Mouse (Mus musculus) hindbrain, embryonic 16.5 days (tissue): ENCODE measurements around the gene Chpt1. TPM values are rescaled to one million over a fixed set of nuclear protein-coding genes. Genes with fewer than 3 reads are reported as not detected.
"Not testable (repeated sequence)": the region's sequence is repeated elsewhere in the genome, so short reads cannot be mapped to it uniquely, and the experiment has no call there.

Experiments
- ATAC-seq: fragments of 200-750 bp; cut with Nextera tagmentation; 2 replicates; pipeline ENCODE4 v1.8.0; 2017; ENCODE audit warnings: moderate TSS enrichment, moderate library complexity
- H3K27ac ChIP-seq: fragments of 300-500 bp; sonication (generic); 2 replicates; pipeline ENCODE4 v1.5.1; 2014; ENCODE audit warnings: low read depth, mild to moderate bottlenecking, control low read depth, low read length, moderate library complexity
- H3K27me3 ChIP-seq: fragments of 300-500 bp; sonication (generic); replicated peaks from 2 replicates; pipeline ENCODE4 v1.6.1; 2014; ENCODE audit warnings: low read length; ENCODE audit not compliant: control insufficient read depth, insufficient read depth
- H3K36me3 ChIP-seq: fragments of 300-500 bp; sonication (generic); 2 replicates; pipeline ENCODE4 v1.6.1; 2014; ENCODE audit warnings: mild to moderate bottlenecking, low read length, moderate library complexity, mixed read lengths; ENCODE audit not compliant: control insufficient read depth, insufficient read depth
- H3K4me1 ChIP-seq: fragments of 300-500 bp; sonication (generic); 2 replicates; pipeline ENCODE4 v1.6.1; 2014; ENCODE audit warnings: low read depth, low read length; ENCODE audit not compliant: control insufficient read depth, insufficient read depth
- H3K4me2 ChIP-seq: fragments of 300-500 bp; sonication (generic); 2 replicates; pipeline ENCODE4 v1.6.1; 2014; ENCODE audit warnings: mild to moderate bottlenecking, low read length, control low read depth, moderate library complexity
- H3K4me3 ChIP-seq: fragments of 300-500 bp; sonication (generic); 2 replicates; pipeline ENCODE4 v1.5.1; 2014; ENCODE audit warnings: mild to moderate bottlenecking, low read length, control low read depth, moderate library complexity
- H3K9ac ChIP-seq: fragments of 300-500 bp; sonication (generic); 2 replicates; pipeline ENCODE4 v1.6.1; 2014; ENCODE audit warnings: low read depth, mild to moderate bottlenecking, control low read depth, low read length, moderate library complexity
- H3K9me3 ChIP-seq: fragments of 300-500 bp; sonication (generic); 2 replicates; pipeline ENCODE4 v1.6.1; 2014; ENCODE audit warnings: mild to moderate bottlenecking, low read length, moderate library complexity; ENCODE audit not compliant: control insufficient read depth
- WGBS: fragments of 180-500 bp; shearing (Covaris S2); extraction: QIAGEN DNeasy Blood & Tissue Kit; methylation state at CpG from one replicate; pipeline ENCODE4 v1.1.7; 2014; 5-methylcytosine and 5-hydroxymethylcytosine counted together
- polyA plus RNA-seq: library from polyadenylated mRNA; unstranded; fragments of >200 nt; fragmentation: Nextera tagmentation; extraction: Ambion mirVana; gene quantifications from 2 replicates; pipeline ENCODE4 v1.2.1, GENCODE M21; 2015

Gene Chpt1
- 9.1 and 11.6 TPM in 2 replicates for polyA plus RNA-seq

- ATAC-seq, result peak; percentile 97
- Histone ChIP-seq H3K4me3 (peak within 1 kb of the TSS; percentile 78), H3K36me3 (no peaks in the 10 kb centered on the region), H3K4me1 (peaks cover 10% of the 10 kb centered on the region), H3K4me2 (peak within 1 kb of the TSS; percentile 75), H3K27me3 (no peaks in the 10 kb centered on the region), H3K9ac (peak within 1 kb of the TSS; percentile 90), H3K27ac (peak within 1 kb of the TSS; percentile 74), H3K9me3 (no peaks in the 10 kb centered on the region)
- WGBS, result under 1% methylated on average over 62 of the region's 80 CpGs
Observed at GRCm38 (mm10) chr10:88503421-88504314, at the start of gene Chpt1. Gene Chpt1 (minus strand): TSS chr10:88504073.

- no peak for ATAC-seq
- no peak overlapping the region for H3K27ac ChIP-seq
- no peak overlapping the region for H3K4me2 ChIP-seq
- no peaks in the 10 kb centered on the region for H3K36me3 ChIP-seq
- H3K27me3 ChIP-seq, result no peaks in the 10 kb centered on the region
- 84% methylated on average over 2 of the region's 2 CpGs for WGBS
- no peaks in the 10 kb centered on the region for H3K4me1 ChIP-seq
- no peaks in the 10 kb centered on the region for H3K9me3 ChIP-seq
- H3K9ac ChIP-seq, result no peak overlapping the region
- H3K4me3 ChIP-seq, result no peak overlapping the region
Observed at GRCm38 (mm10) chr10:88552738-88553137, 48.9 kb upstream of the Chpt1 start.

- Histone ChIP-seq H3K9ac (no peak overlapping the region), H3K27me3 (no peaks in the 10 kb centered on the region), H3K27ac (no peak overlapping the region), H3K4me1 (no peaks in the 10 kb centered on the region), H3K9me3 (no peaks in the 10 kb centered on the region), H3K4me2 (no peak overlapping the region), H3K4me3 (no peak overlapping the region), H3K36me3 (no peaks in the 10 kb centered on the region)
- ATAC-seq, result no peak
- 81% methylated on average over 3 of the region's 3 CpGs for WGBS
Observed at GRCm38 (mm10) chr10:88550225-88550624, 46.4 kb upstream of the Chpt1 start.

- H3K4me2 ChIP-seq, result no peak overlapping the region
- peaks cover 5% of the 10 kb centered on the region; the same call in 1 of the 2 replicates for H3K9me3 ChIP-seq
- no peak for ATAC-seq
- no peaks in the 10 kb centered on the region for H3K36me3 ChIP-seq
- H3K4me3 ChIP-seq, result no peak overlapping the region
- no peak overlapping the region for H3K9ac ChIP-seq
- H3K27me3 ChIP-seq, result no peaks in the 10 kb centered on the region
- 39% methylated on average over 2 of the region's 2 CpGs for WGBS
- H3K27ac ChIP-seq, result no peak overlapping the region
- no peaks in the 10 kb centered on the region for H3K4me1 ChIP-seq
Observed at GRCm38 (mm10) chr10:88547635-88548034, 43.8 kb upstream of the Chpt1 start.

GRCm38 (mm10) chr10:88530631-88531030 lies 26.8 kb upstream of the Chpt1 start:
- Histone ChIP-seq H3K27me3 (no peaks in the 10 kb centered on the region), H3K4me2 (no peak overlapping the region), H3K4me1 (no peaks in the 10 kb centered on the region), H3K4me3 (no peak overlapping the region), H3K36me3 (no peaks in the 10 kb centered on the region), H3K27ac (no peak overlapping the region), H3K9me3 (no peaks in the 10 kb centered on the region), H3K9ac (no peak overlapping the region)
- WGBS, result 77% methylated on average over 5 of the region's 5 CpGs
- no peak for ATAC-seq

- H3K9ac ChIP-seq, result no peak overlapping the region
Observed at GRCm38 (mm10) chr10:88524016-88524415, 20.1 kb upstream of the Chpt1 start.

GRCm38 (mm10) chr10:88523212-88523611 lies 19.3 kb upstream of the Chpt1 start:
- no peak overlapping the region for H3K27ac ChIP-seq
- no peaks in the 10 kb centered on the region for H3K36me3 ChIP-seq
- H3K4me1 ChIP-seq, result no peaks in the 10 kb centered on the region
- no peaks in the 10 kb centered on the region for H3K27me3 ChIP-seq
- WGBS, result 84% methylated on average over 1 of the region's 1 CpGs
- no peak overlapping the region for H3K4me2 ChIP-seq
- no peak overlapping the region for H3K4me3 ChIP-seq
- no peak for ATAC-seq
- H3K9ac ChIP-seq, result no peak overlapping the region
- no peaks in the 10 kb centered on the region for H3K9me3 ChIP-seq

More at GRCm38 (mm10) chr10:88524016-88524415, 20.1 kb upstream of the Chpt1 start:
- no peak for ATAC-seq
- Histone ChIP-seq H3K4me3 (no peak overlapping the region), H3K9me3 (no peaks in the 10 kb centered on the region), H3K4me1 (no peaks in the 10 kb centered on the region), H3K4me2 (no peak overlapping the region), H3K27me3 (no peaks in the 10 kb centered on the region), H3K36me3 (no peaks in the 10 kb centered on the region), H3K27ac (no peak overlapping the region)
- WGBS, result 89% methylated on average over 2 of the region's 2 CpGs

- no peaks in the 10 kb centered on the region for H3K9me3 ChIP-seq
- H3K27ac ChIP-seq, result no peak overlapping the region
- H3K36me3 ChIP-seq, result no peaks in the 10 kb centered on the region
- H3K4me2 ChIP-seq, result no peak overlapping the region
- ATAC-seq, result no peak
- 92% methylated on average over 8 of the region's 8 CpGs for WGBS
- H3K9ac ChIP-seq, result no peak overlapping the region
- H3K4me1 ChIP-seq, result no peaks in the 10 kb centered on the region
- H3K4me3 ChIP-seq, result no peak overlapping the region
- no peaks in the 10 kb centered on the region for H3K27me3 ChIP-seq
Observed at GRCm38 (mm10) chr10:88522795-88523194, 18.9 kb upstream of the Chpt1 start.

GRCm38 (mm10) chr10:88515049-88515448 lies 11.2 kb upstream of the Chpt1 start:
- H3K4me1 ChIP-seq, H3K27ac ChIP-seq, H3K4me2 ChIP-seq, H3K9ac ChIP-seq, H3K4me3 ChIP-seq, H3K27me3 ChIP-seq, H3K36me3 ChIP-seq, ATAC-seq, H3K9me3 ChIP-seq: not testable (repeated sequence)
- WGBS, result 89% methylated on average over 6 of the region's 7 CpGs
